31 mouse cellular contexts compared by ENCODE assay signal in the genomic region with DNA sequence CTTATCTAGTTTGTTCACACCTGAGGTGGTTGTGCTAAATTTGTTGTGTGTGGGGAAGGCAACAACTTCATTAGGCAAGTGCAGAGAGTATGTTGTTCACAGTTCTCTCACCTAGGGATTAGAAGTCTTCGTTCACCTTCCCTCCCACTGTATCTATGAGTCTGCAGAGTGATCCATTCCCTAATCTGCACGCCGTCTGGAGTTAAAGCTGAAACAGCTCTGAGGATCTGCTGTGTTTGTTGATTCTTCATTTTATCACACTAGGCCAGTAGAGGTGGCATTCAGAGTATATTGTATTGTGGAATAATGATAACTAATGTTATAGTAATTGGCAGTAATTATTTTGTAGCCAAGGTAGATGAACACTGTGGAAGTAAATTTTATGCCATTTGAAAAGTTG. TPM values are rescaled to one million over a fixed set of nuclear protein-coding genes. Genes with fewer than 3 reads are reported as not detected.
DNase-seq lines count a peak whose midpoint lies in the region; ATAC-seq and TF ChIP-seq lines count a peak whose summit lies in the region.
"Had no signal": no experiment of that assay in that cellular context is flagged by ENCODE, and none has a peak within 500 bp of the region (broad histone marks: within the 10 kb centered on the region; RNA-seq: fewer than 3 reads in every experiment).

No protein-coding gene starts in this region.

- peak; percentile 73 for ATAC-seq in common myeloid progenitor, adult 5-6 weeks (replicated peaks; ENCODE audit: low read depth, poor library complexity, severe bottlenecking)
- ATAC-seq in liver, embryonic 12.5 days = peak; percentile 90
- peak; percentile 67 for ATAC-seq in liver, postnatal 0 days
- ATAC-seq: forebrain, embryonic 16.5 days; intestine, postnatal 0 days had no signal

- WGBS in liver, embryonic 12.5 days (ENCODE audit: insufficient replicate concordance) = 21% methylated on average over 3 of the region's 3 CpGs
- 57% methylated on average over 3 of the region's 3 CpGs for WGBS in liver, postnatal 0 days (ENCODE audit: insufficient replicate concordance)

- TF ChIP-seq EP300 in liver, postnatal 0 days (IDR thresholded peaks at IDR 0.05; ENCODE audit: low read depth) = peak; percentile 73

- H3K9me3 ChIP-seq in liver, embryonic 12.5 days (replicated peaks) = no peaks in the 10 kb centered on the region
- H3K9me3 ChIP-seq in liver, postnatal 0 days (ENCODE audit: low read length) = no peaks in the 10 kb centered on the region
- H3K9me3 ChIP-seq: embryonic facial prominence, embryonic 10.5 days; embryonic facial prominence, embryonic 15.5 days; G1E; heart, embryonic 12.5 days; kidney, embryonic 15.5 days; midbrain, embryonic 10.5 days; neural tube, embryonic 12.5 days had no signal

- peak overlapping the region; percentile 81 for H3K27ac ChIP-seq in liver, embryonic 12.5 days
- H3K27ac ChIP-seq in liver, postnatal 0 days (ENCODE audit: low read depth) = no peak overlapping the region
- H3K27ac ChIP-seq: embryonic facial prominence, embryonic 10.5 days; embryonic facial prominence, embryonic 15.5 days; heart, adult 2 months; hindbrain, embryonic 14.5 days; kidney, embryonic 15.5 days; macrophage; midbrain, embryonic 10.5 days; neural tube, embryonic 12.5 days; stomach, postnatal 0 days had no signal

- no peak overlapping the region for H3K9ac ChIP-seq in liver, embryonic 12.5 days
- H3K9ac ChIP-seq in liver, postnatal 0 days (replicated peaks) = no peak overlapping the region
- H3K9ac ChIP-seq: embryonic facial prominence, embryonic 15.5 days; heart, embryonic 12.5 days; hindbrain, embryonic 14.5 days; kidney, embryonic 15.5 days; neural tube, embryonic 12.5 days had no signal

- no peak for TF ChIP-seq CTCF in liver, postnatal 0 days (IDR thresholded peaks at IDR 0.05; ENCODE audit: low read depth)

- peaks cover 20% of the 10 kb centered on the region for H3K36me3 ChIP-seq in liver, embryonic 12.5 days
- 0 out of 2 replicates have a peak, but pooled peaks cover 8% of the 10 kb centered on the region for H3K36me3 ChIP-seq in liver, postnatal 0 days (replicated peaks; ENCODE audit: insufficient read depth, low read length)
- H3K36me3 ChIP-seq: embryonic facial prominence, embryonic 15.5 days; neural tube, embryonic 12.5 days had no signal

- H3K4me3 ChIP-seq in liver, embryonic 12.5 days = no peak overlapping the region
- H3K4me3 ChIP-seq in liver, postnatal 0 days (ENCODE audit: low read depth, low read length) = no peak overlapping the region
- H3K4me3 ChIP-seq: embryonic facial prominence, embryonic 10.5 days; embryonic facial prominence, embryonic 15.5 days; heart, adult 2 months; heart, embryonic 12.5 days; kidney, embryonic 15.5 days; midbrain, embryonic 10.5 days; myocyte; neural tube, embryonic 12.5 days had no signal

- peaks cover 38% of the 10 kb centered on the region for H3K4me1 ChIP-seq in liver, embryonic 12.5 days
- H3K4me1 ChIP-seq in liver, postnatal 0 days (ENCODE audit: insufficient read depth) = no peaks in the 10 kb centered on the region
- H3K4me1 ChIP-seq: embryonic facial prominence, embryonic 10.5 days; embryonic facial prominence, embryonic 15.5 days; kidney, embryonic 15.5 days; neural tube, embryonic 12.5 days had no signal

- H3K4me2 ChIP-seq in liver, embryonic 12.5 days = peak overlapping the region; percentile 46
- no peak overlapping the region for H3K4me2 ChIP-seq in liver, postnatal 0 days (ENCODE audit: low read depth, low read length)
- H3K4me2 ChIP-seq: embryonic facial prominence, embryonic 15.5 days; heart, embryonic 12.5 days; hindbrain, embryonic 14.5 days; kidney, embryonic 15.5 days; neural tube, embryonic 12.5 days had no signal

- no peaks in the 10 kb centered on the region for H3K27me3 ChIP-seq in liver, embryonic 12.5 days (replicated peaks)
- no peaks in the 10 kb centered on the region for H3K27me3 ChIP-seq in liver, postnatal 0 days (ENCODE audit: insufficient read depth, low read length)
- H3K27me3 ChIP-seq: embryonic facial prominence, embryonic 15.5 days; heart, embryonic 12.5 days; kidney, embryonic 15.5 days; neural tube, embryonic 12.5 days had no signal

- DNase-seq in c-Kit-negative CD71-positive TER-119-positive erythroid progenitor cells, embryonic 14.5 days (ENCODE audit: low read depth, low spot score) = peak; percentile 24
- DNase-seq in liver, postnatal 0 days = no peak
- no peak for DNase-seq in kidney, adult 9 months
- no peak for DNase-seq in lung, postnatal 4 days
- DNase-seq in kidney, postnatal 10 days = no peak
- DNase-seq: adrenal gland, adult 8-10 months; cerebellum, adult 18-20 months; cerebellum, postnatal 10 days; heart, adult 2 months; layer of hippocampus, postnatal 36 days; right cerebral cortex, postnatal 4 days; thymus, adult 18-20 months; thymus, postnatal 25 days had no signal

RNA-seq across cellular contexts. Expression of a gene that starts 42.7 kb away (rescaled TPM):
- total RNA-seq in common myeloid progenitor, adult 5-6 weeks (2017) = 1.5 TPM in 1 of 2 replicates, not detected in the other
- not detected in 2 replicates for polyA plus RNA-seq in liver, embryonic 12.5 days (2016; fragmentation: Nextera tagmentation; extraction: Ambion mirVana)
- polyA plus RNA-seq in liver, postnatal 0 days (2015; fragmentation: Nextera tagmentation; extraction: Ambion mirVana) = not detected in 2 replicates
- total RNA-seq: gastrocnemius, adult 8-10 months; liver, adult 2 months had no signal
- polyA plus RNA-seq: heart, adult 2 months; heart, embryonic 12.5 days; intestine, postnatal 0 days; kidney, embryonic 15.5 days; large intestine, adult 2 months; liver, adult 2 months; macrophage; stomach, postnatal 0 days had no signal

RNA-seq across cellular contexts. Expression of a gene that starts 48.5 kb away (rescaled TPM):
- total RNA-seq in common myeloid progenitor, adult 5-6 weeks (2017) = 174 and 181 TPM in 2 replicates
- 189 and 193 TPM in 2 replicates for polyA plus RNA-seq in liver, embryonic 12.5 days (2016; fragmentation: Nextera tagmentation; extraction: Ambion mirVana)
- polyA plus RNA-seq in liver, postnatal 0 days (2015; fragmentation: Nextera tagmentation; extraction: Ambion mirVana) = 70.8 and 83.4 TPM in 2 replicates
